Mouse (Mus musculus): Measurements from ENCODE around the gene Gm14139. TPM values are rescaled to one million over a fixed set of nuclear protein-coding genes. Genes with fewer than 3 reads are reported as not detected.
"Not testable (repeated sequence)": the region's sequence is repeated elsewhere in the genome, so short reads cannot be mapped to it uniquely, and the experiment has no call there.

Gm14139 gene
- polyA plus RNA-seq, 1 experiment from 2014 or later, result not detected

- not testable (repeated sequence) for H3K27ac ChIP-seq (ENCODE audit: low read depth); DNase-seq; ATAC-seq; H3K9me3 ChIP-seq (ENCODE audit: low read length); H3K36me3 ChIP-seq (replicated peaks; ENCODE audit: insufficient read depth, low read length); H3K4me1 ChIP-seq (ENCODE audit: insufficient read depth); H3K27me3 ChIP-seq (ENCODE audit: insufficient read depth, low read length)
- Histone ChIP-seq H3K4me3 (ENCODE audit: low read depth, low read length) (peak overlapping the region; percentile 39), H3K4me2 (ENCODE audit: low read depth, low read length) (peak overlapping the region; percentile 48), H3K9ac (replicated peaks) (peak overlapping the region; percentile 46; the same call in 1 of the 2 replicates)
- WGBS (ENCODE audit: insufficient replicate concordance), result 17% methylated on average over 2 of the region's 4 CpGs
Measured at GRCm38 (mm10) chr2:150218363-150218725, 36.8 kb downstream of the Gm14139 start.

- not testable (repeated sequence) for H3K4me2 ChIP-seq (ENCODE audit: low read depth, low read length); H3K9me3 ChIP-seq (ENCODE audit: low read length); ATAC-seq; H3K9ac ChIP-seq (replicated peaks); H3K4me1 ChIP-seq (ENCODE audit: insufficient read depth); H3K27ac ChIP-seq (ENCODE audit: low read depth); H3K27me3 ChIP-seq (ENCODE audit: insufficient read depth, low read length); DNase-seq; H3K4me3 ChIP-seq (ENCODE audit: low read depth, low read length); H3K36me3 ChIP-seq (replicated peaks; ENCODE audit: insufficient read depth, low read length)
Measured at GRCm38 (mm10) chr2:150223263-150223662, 41.7 kb downstream of the Gm14139 start.

Other genes starting within 250 kb of the Gm14139 start
- gene Zfp120, start 45.0 kb upstream of the Gm14139 start, polyA plus RNA-seq (2015; fragmentation: Nextera tagmentation; extraction: Ambion mirVana), result 2.7 and 3.7 TPM in 2 replicates
- not detected in 2 replicates for gene Gm10770, start 2.1 kb upstream of the Gm14139 start, polyA plus RNA-seq (2015; fragmentation: Nextera tagmentation; extraction: Ambion mirVana)
- 0.72 and 1.0 TPM in 2 replicates for gene Zfp937, start 36.3 kb downstream of the Gm14139 start, polyA plus RNA-seq (2015; fragmentation: Nextera tagmentation; extraction: Ambion mirVana)
- 0.65 and 0.68 TPM in 2 replicates for gene Gm21994, start 73.8 kb downstream of the Gm14139 start, polyA plus RNA-seq (2015; fragmentation: Nextera tagmentation; extraction: Ambion mirVana)
- gene Gm14124, start 75.8 kb downstream of the Gm14139 start, polyA plus RNA-seq (2015; fragmentation: Nextera tagmentation; extraction: Ambion mirVana), result not detected in 2 replicates
- 0.62 TPM in 1 of 2 replicates, not detected in the other for gene Gm10130, start 141.9 kb downstream of the Gm14139 start, polyA plus RNA-seq (2015; fragmentation: Nextera tagmentation; extraction: Ambion mirVana)
- gene 3300002I08Rik, start 181.0 kb downstream of the Gm14139 start, polyA plus RNA-seq (2015; fragmentation: Nextera tagmentation; extraction: Ambion mirVana), result 0.79 and 1.2 TPM in 2 replicates

All from liver, postnatal 0 days (tissue).